Mouse (Mus musculus): ENCODE results near the gene Mtx2.

Mtx2 gene

DNA sequence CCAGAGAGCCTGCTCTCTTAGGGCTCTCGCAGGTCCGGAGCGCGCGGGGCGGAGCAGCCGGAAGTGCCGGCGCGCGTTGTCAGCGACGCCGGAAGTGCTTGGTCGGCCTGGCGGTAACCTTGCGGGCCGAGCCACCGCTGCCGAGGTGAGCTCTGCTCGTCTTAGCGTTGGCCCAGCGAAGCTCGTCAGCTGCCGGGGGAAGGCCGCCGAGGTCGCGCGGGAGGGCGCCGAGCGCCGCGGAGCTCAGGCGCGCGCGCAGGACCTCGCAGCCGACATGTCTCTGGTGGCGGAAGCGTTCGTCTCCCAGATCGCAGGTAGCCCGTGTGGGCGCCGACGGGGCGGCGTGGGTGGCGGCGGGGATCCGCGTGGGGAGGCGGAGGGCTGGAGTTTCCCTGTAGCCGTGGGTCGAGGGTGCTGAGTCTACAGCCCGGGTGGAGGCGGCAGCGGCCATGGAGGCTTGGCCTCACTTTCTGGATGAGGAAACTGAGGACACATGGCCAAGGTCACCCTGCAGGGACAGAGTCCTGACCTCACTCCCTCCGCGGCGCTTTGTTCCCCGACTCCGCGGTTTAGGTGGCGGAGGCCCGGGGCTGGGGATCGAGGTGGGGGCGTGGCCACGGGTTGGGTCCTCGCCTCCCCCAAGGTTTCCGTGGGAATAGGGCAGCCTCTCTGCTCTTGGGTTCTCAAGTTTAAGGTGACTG lies at the start of gene Mtx2:
Gene Mtx2 (plus strand): TSS at position 74 of the 701 bp plus-strand sequence.
- peak; percentile 61 to 77 for DNase-seq (ENCODE audit: low spot score in 2 of 2)

DNA sequence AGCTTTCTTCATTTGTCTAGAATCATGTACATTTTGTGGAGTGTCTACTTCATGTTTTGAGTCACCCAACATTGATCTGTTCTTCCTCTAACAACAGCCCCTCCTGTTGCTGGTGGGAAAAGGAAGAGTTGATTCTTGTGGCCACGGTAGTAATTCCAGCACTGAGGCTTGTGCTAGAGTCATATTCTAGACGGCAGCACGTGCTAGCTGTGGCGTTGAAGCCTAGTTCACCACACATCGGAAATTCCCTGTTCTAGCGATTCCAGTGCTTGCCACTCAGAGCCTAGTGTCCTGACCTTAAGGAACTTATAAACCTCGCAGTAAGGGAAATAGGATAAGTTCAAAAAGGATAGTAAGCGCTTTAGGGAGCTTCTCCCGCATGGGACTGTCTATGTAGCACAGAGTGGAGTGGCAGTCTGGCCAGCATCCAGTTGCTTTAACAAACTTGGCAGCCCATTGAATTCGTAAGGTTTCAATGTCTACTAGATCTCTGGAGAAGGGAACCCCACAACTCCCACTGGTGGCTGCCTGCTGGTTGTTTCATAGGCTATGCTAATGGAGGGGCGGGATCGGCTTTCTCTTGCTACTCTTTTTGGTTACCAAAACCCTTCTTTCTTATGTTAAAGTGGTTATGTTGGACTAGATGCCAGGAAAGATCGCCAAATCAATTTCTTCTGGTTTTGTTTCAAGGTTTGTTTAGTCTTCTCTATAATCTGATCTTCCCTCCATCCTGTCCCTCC lies 47.9 kb upstream of the Mtx2 start:
- no peak for DNase-seq (ENCODE audit: low spot score in 2 of 2)

DNA sequence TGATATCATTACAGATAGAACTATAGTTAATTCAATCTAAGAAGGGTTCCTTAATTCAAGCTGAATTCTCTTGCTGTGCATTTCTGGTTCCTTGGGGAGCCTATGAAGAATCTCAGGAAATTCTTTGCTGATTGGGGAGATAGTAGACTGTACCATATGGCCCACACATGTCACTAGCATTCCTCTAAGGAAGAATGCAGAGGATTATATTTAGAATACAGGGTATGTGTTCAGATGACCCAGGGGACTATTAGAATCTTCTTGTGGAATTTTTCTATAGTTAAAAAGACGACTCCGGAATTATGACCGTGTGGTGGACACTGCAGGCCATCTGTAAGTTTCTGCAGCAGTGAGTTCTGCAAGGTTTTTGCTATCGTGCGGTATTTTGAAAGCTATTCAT lies 44.2 kb upstream of the Mtx2 start:
- DNase-seq (ENCODE audit: low spot score in 2 of 2): no peak

DNA sequence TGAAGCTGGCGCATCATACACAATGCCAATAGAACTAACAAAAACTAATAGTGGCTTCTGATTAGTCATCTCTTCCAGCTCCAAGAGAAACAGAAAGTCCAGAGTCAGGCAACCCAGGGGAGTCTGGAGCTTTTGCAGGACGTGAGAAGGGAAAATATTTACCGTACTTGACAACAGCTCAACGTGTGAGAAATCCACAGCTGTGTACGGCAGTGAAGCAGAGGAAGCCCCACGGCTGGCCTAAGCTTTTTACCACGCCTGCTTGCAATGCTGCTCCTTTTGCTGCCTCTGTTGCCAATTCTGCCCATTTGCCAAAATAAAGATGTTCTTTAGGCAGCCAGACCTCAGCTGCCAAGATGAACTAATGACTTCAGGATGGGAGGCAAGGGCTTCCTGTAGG lies 30.1 kb upstream of the Mtx2 start:
- DNase-seq (ENCODE audit: low spot score in 2 of 2): no peak

DNA sequence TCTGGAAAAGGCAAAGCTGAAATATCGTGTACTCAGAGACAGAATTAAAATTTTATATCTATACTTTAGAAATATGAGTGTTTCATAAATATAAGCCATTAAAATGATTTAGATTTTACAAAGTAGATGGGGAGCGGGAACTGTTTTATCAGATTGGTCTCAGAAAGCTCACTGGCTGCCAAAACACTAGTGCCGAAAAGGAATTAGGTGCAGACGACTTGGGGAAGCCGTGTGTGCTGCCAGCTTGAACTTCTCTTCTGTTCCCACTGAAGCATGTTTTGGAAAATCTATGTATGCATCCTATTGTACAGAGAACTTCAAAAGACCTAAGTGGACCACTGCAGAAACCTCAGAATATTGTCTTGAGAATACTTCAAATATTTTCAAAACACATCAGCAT lies 17.2 kb upstream of the Mtx2 start:
- no peak for DNase-seq (ENCODE audit: low spot score in 2 of 2)

DNA sequence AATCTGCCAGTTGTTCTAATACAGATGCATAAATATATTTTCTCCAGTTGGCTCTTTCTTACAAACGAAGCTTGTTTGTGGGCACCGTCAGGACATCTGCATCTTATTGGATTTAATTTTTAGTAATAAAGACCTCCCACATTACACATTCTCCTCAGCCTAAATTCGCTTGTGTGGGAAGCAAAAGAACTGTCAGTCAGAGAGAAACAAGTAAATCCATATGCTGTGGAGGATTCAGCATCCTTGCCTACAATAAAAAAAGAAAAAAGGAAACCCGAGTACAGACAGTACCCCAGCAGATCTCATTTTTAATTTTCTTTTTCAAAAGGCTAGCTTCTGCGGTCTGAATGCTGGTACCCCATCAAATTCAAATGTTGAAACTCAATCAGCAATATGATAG lies 2.9 kb upstream of the Mtx2 start:
- DNase-seq (ENCODE audit: low spot score in 2 of 2): no peak

DNA sequence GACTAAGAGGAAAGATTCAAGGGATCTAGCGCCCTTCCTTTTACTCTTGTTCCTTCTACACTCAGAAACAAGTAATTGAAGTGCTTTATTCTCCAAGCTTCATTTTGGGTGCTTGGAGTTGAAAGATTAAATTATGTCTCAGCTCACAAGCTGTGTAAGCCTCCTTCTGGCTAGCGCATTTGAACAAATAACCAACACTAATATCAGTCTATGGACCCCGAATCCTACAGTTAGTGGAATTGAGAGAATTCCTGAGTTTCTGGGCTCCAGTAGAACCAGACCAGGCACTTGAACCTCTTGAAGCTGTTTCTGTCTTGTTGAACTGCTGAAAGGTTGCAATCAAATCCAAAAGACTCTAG lies 253 bp upstream of the Mtx2 start:
- DNase-seq (ENCODE audit: low spot score in 2 of 2): no peak

DNA sequence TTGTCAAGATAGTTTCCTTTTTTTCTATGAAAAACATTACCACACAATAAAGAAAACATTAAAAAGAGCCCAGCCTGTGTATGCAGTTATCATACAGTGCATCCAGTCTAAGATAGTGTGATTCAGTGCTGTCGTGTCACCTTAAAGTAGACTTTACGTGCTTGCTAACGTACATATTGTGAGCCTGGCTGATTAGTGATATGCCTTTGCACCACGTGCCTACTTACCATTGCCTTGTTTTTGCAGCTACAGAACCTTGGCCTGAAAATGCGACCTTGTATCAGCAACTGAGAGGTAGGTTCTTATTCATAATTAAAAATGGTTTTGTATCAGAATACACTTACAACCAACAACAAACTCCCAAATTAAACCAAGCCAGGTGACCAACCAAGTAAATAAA lies 21.4 kb downstream of the Mtx2 start:
- DNase-seq (ENCODE audit: low spot score in 2 of 2): no peak

DNA sequence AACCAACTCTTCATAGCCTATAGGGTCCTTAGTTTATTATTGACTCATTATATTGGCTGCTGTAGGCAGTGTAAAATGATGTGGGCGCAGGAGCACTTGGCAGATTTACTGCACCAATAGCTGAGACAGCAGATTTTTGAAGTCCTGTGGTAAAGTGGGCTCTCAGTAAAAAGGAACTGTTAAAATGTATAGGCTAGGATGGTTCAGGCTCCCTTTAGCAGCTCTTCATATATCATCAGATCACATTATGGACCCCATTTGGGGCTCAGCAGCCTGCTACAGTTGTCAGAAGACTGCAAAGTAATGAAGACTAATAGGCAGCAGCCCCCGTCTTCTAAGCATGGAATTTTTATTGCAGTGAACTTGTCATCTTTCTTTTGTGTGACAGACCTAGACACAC lies 21.9 kb downstream of the Mtx2 start:
- no peak for DNase-seq (ENCODE audit: low spot score in 2 of 2)

DNA sequence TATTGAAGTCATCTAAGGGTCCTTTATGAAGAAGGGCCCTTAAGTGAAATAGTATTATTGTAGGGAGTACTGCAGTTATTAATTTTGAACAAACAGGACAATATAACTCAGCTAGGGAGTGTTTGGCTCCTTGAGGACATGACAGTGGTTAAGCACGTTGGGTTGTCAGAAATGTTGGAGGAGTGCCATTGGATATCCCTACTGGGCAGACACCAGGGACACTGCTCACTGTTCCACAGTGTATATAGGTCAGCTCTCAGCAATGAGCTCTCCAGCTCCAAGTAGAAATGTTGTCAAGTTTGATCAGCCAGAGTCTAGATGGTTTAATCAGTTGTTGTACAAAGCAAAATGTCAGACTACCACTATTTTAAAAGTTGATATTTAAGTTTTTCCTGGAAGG lies 24.4 kb downstream of the Mtx2 start:
- no peak for DNase-seq (ENCODE audit: low spot score in 2 of 2)

DNA sequence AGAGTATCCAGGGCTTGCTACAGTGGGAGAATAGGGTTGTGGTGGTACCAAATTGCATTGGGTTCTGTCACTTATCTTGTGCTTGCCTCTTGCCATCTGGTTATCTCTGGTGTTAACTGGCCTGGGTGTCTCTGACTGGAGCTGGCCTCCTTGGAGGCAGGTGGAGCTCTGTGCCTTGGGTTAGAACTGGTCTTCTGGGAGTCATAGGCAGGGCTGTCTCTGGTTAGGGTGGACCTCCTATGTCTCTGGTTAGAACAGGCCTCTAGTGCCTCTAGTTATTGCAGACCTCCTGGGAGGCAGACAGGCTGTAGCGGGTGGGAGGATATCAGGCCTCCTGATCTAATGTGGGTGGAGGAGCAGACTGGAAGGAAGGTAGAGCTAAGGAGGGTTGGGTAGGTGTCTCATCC lies 36.5 kb downstream of the Mtx2 start:
- DNase-seq (ENCODE audit: low spot score in 2 of 2): no peak

DNA sequence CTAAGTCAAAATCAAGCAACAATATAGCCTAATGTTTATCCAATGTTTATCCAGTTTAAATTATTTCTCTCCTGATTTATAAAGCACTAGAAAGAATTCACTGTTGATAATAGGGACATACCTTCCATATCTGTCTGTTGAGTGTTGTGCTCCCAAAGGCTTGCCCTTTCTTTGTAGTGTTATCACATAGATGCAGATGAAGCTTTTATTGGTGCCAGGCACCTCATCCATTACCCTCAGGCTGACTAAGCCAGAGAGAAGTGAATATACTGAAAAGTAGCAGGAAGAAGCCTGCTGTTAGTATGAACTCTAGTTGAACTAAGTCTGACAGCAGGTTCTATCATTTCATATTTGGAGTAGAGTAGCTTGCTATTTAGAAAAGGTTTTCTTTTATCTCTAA lies 39.8 kb downstream of the Mtx2 start:
- no peak for DNase-seq (ENCODE audit: low spot score in 2 of 2)

DNA sequence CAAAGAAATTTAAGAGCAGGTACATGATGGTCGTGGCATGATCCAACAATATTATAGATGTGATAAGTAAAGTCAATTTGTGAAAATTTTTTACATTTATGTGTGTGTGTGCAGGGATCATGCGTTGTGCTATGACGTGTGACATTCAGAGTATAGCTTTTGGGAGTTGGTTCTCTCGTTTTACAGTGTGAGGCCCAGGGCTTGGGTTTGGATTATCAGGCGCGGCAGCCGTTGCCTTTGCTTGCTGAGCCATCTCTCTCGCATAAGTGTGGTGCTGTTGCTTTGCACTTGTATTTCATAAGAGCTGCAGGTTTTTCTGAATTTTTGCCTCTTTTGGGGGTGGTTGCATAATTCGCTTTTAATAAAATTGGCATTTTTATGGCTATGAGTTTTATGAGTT lies 48.4 kb downstream of the Mtx2 start:
- DNase-seq (ENCODE audit: low spot score in 2 of 2): no peak

DNA sequence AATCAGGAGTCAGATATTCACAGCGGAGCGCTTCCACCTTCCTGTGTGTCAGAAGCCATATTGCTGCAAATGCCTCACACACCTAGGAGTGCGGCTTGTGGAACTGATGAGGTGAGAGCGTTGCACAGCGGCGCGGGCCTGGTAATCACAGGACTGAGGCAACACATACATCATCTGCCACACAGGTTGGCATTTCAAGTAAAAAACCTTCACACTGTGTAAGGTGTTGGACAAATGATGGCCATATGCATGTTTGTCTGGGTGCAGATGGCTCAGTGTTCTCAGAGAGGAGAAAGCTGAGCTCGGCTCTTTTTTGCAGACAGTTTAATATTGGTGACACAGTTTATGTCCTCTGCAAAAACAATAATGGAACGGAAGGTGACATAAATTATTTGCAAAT lies 58.8 kb downstream of the Mtx2 start:
- DNase-seq (ENCODE audit: low spot score in 2 of 2): no peak

DNA sequence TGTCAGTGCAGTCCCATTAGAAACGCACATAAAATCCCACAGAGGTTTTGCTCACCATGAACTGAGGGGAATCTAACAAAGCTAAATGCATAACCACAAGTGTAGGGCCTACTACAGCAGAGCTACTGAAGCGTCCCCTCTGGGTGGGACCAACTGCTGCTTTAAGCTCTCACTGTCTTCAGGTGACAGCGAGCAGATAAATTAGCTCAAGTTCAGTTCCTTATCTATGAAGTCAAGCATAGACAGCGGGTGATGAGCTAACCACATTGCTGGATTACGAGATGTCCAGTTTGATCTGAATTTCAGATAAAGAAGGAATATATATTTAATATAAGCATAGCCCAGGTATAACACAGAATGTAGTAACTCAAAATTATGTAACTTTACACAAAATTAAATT lies 66.3 kb downstream of the Mtx2 start:
- no peak for DNase-seq (ENCODE audit: low spot score in 2 of 2)

DNA sequence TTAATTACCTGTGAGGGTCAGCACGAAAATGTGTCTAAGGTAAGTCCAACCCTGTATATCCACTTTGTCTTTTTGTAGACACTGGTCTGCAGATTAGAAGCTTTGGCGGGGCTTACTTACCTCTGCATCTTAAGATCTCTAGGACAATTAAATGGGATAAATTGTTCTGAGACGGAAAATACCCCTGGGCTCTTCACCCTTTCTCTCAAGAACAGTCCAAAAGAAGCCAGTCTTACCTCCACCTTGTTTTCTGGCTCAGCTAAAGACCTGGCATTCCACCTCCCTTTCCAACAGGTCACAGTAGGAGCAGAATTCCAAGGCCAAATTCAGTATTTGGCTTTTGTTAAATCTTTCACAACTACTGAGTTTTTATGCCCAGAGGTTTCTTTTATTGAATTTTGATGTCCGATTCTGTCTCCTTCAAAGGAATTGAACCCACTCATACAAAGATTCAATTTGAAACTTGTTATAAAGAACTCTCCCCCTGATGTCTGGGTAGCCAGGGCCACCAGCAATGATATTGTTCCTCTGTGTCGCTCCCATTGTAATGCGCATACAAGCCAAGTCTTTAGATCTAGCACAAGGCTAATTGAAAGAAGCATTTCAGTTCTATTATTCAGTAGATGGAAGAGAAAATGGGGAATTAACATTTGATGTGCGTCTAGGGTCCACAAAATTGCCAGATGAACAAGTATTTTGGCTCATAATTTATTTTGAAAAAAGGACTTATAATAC lies 67.4 kb downstream of the Mtx2 start:
- DNase-seq (ENCODE audit: low spot score in 2 of 2): no peak

DNA sequence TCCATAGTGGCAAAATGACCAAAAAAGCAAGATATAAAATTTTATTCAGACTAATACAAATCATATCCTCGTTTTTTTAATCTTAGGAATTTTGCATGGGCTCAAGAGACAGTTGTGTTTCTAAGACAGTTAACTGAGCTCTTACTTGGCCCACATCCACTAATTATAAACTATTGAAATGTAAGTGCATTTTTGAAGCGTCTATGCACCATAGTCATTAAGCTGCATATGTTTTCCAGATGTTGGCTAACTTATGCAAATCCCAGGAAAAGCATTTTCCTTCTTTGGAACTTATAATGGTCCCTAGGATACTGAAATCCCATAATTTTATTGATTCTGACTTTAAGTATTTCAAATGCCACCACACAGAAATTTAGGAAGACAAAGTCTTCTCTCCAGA lies 68.5 kb downstream of the Mtx2 start:
- DNase-seq (ENCODE audit: low spot score in 2 of 2): no peak

DNA sequence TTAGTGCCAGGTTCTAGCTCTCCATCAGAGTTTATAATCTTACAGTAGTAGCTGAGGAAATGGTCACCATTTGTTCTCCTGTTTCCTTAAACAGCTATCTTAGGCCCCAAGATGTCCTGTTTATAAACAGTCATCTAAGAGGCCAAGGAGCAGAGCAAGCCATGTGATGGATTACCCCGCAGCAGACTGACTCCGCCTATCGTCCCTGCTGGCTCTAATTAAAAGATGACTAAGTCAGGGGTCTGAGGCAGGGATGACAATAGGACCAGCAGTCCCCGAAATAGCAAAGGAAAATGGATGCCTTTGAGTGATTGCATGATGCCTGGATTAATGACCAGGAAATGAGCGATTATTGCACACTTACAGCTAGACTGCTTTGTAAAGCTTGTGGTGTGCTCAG lies 74.4 kb downstream of the Mtx2 start:
- no peak for DNase-seq (ENCODE audit: low spot score in 2 of 2)

DNA sequence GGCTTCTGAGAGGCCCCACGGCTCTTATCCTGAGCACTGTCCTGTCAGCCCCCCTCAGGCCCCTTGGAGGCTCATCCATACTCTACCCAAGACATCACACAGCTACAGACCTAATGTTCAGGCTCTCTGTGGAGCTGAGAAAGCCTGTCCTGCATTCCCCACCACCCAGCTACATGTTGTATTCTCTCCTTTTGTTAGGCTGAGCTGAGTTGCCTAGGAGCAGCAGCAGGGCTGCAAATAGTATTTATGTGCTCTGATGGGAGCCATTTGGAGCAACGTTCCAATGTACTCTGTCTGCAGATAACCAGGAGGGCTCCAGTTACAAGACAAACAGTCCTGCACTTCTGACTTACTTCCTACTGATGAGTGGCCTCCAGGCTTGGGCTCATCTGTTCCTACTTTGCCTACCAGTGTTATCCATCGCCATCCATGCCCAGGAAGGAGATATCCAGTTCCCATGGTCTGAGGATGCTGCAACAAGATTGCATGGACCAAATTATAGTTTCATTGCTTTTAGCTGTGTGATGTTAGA lies 76.2 kb downstream of the Mtx2 start:
- no peak for DNase-seq (ENCODE audit: low spot score in 2 of 2)

DNA sequence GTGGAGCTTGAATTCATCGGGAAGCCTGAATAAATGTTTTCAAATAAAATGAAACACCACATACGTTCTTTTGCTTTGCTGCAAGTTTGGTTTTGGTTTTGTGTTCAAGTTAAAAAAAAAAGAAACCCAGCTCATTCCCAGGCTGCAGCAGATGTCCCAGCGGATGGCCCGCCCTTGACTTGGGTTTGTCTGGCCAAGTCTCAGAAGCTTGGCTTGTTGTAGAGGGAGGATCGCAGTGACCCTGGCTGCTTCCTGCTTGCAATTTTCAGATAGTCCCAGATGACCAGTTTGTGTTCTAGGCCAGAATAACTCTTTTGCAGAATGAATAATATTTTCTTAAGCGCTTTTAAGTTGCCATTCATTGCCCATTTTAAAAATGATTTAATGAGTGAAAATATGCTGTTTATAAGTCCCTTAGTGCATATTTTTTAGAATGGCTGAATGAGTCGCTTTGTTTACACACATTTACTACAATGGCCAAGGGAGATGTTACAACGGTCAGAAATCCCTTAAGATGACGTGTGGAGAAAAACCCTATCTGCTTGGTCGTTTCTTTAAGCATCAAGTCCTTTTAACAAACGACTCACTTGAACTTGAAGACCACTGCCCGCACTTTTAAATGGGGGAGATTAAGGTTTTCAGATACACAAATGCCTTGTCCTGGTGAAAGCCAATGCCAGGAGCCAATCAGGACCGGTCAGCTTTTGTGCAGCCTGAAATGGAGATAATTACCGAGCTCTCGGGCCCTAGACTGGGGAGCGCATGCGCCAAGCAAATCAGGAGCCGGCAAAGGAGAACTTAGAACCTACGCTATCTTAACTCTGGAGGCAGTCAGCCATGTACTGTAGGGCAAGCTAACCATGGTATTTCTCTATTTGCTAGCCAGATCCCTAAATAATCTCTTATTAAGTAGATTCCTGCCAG lies 82.0 kb downstream of the Mtx2 start:
- DNase-seq (ENCODE audit: low spot score in 2 of 2): peak in 1 of 2 experiments; percentile 16

DNA sequence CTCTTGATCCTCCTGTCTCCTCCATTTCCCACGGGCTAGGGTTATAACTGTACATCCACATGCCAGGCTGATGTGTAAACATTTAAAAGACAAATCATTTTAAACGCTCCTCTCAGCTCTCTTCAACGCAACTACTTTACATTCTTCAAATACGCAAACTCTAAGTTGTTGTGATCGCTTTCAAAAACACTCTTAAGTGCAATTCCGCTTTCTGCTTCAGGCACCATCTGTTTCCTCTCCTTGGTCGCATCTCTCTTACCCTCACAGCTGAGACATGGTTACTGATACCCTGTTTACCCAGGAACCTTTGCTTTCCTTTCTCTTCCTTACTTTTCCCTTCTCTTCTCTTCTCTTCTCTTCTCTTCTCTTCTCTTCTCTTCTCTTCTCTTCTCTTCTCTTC lies 86.4 kb downstream of the Mtx2 start:
- DNase-seq (ENCODE audit: low spot score in 2 of 2): no peak

All from spleen, postnatal 10 days (tissue).